Comparison of ENCODE assay signal across 8 mouse cellular contexts in genomic region chr15:82211911-82212751, GRCm38 (mm10). TPM values are rescaled to one million over a fixed set of nuclear protein-coding genes. Genes with fewer than 3 reads are reported as not detected.
DNase-seq lines count a peak whose midpoint lies in the region; ATAC-seq and TF ChIP-seq lines count a peak whose summit lies in the region.

No protein-coding gene starts in this region.

- H3K9me3 ChIP-seq in embryonic facial prominence, embryonic 13.5 days: no peaks in the 10 kb centered on the region
- no peaks in the 10 kb centered on the region for H3K9me3 ChIP-seq in intestine, embryonic 16.5 days (ENCODE audit: control insufficient read depth, low read length)

- H3K9ac ChIP-seq in embryonic facial prominence, embryonic 13.5 days: peak overlapping the region; percentile 64
- H3K9ac ChIP-seq in intestine, embryonic 16.5 days (ENCODE audit: low read depth, low read length): peak overlapping the region; percentile 48

- peak overlapping the region; percentile 6; the same call in 1 of the 2 replicates for H3K4me3 ChIP-seq in kidney, adult 2 months (ENCODE audit: insufficient read depth, low read depth, low read length)
- peak overlapping the region; percentile 50 for H3K4me3 ChIP-seq in embryonic facial prominence, embryonic 13.5 days
- peak overlapping the region; percentile 49 for H3K4me3 ChIP-seq in intestine, embryonic 16.5 days (ENCODE audit: low read length)
- no peak overlapping the region for H3K4me3 ChIP-seq in myocyte

- no peaks in the 10 kb centered on the region for H3K4me1 ChIP-seq in kidney, adult 2 months (ENCODE audit: control insufficient read depth, insufficient read depth, low read length)
- peaks cover 41% of the 10 kb centered on the region for H3K4me1 ChIP-seq in embryonic facial prominence, embryonic 13.5 days
- peaks cover 12% of the 10 kb centered on the region for H3K4me1 ChIP-seq in intestine, embryonic 16.5 days (ENCODE audit: control insufficient read depth, insufficient read depth, low read length)

- no peak for TF ChIP-seq CTCF in kidney, adult 2 months (conservative IDR thresholded peaks at IDR 0.05; ENCODE audit: insufficient read depth, insufficient read length, low read depth, low read length)

- no peak for TF ChIP-seq POLR2A in kidney, adult 2 months (IDR thresholded peaks at IDR 0.05; ENCODE audit: low read depth, low read length)
- peak; percentile 27 for TF ChIP-seq POLR2A in myocyte (IDR thresholded peaks at IDR 0.05; ENCODE audit: insufficient read length, low read depth)

- H3K27ac ChIP-seq in kidney, adult 2 months (ENCODE audit: insufficient read depth, low read depth, low read length): no peak overlapping the region
- no peak overlapping the region for H3K27ac ChIP-seq in embryonic facial prominence, embryonic 13.5 days
- no peak overlapping the region for H3K27ac ChIP-seq in intestine, embryonic 16.5 days (ENCODE audit: low read length)

- H3K27me3 ChIP-seq in kidney, adult 2 months (replicated peaks; ENCODE audit: control insufficient read depth, insufficient read depth, low read length): peaks cover 3% of the 10 kb centered on the region
- H3K27me3 ChIP-seq in embryonic facial prominence, embryonic 13.5 days: peaks cover 98% of the 10 kb centered on the region
- peaks cover 85% of the 10 kb centered on the region for H3K27me3 ChIP-seq in intestine, embryonic 16.5 days (replicated peaks; ENCODE audit: control insufficient read depth, insufficient read depth, low read length)
- H3K27me3 ChIP-seq in myocyte (ENCODE audit: control insufficient read depth, insufficient read depth, insufficient read length): peaks cover 23% of the 10 kb centered on the region

- H3K79me2 ChIP-seq in myocyte (ENCODE audit: control insufficient read depth, insufficient read depth): no peaks in the 10 kb centered on the region

- peak overlapping the region; percentile 83 for H3K4me2 ChIP-seq in embryonic facial prominence, embryonic 13.5 days
- peak overlapping the region; percentile 90 for H3K4me2 ChIP-seq in intestine, embryonic 16.5 days (ENCODE audit: low read depth, low read length)
- no peak overlapping the region for H3K4me2 ChIP-seq in myocyte (ENCODE audit: low read depth)

- no peak for ATAC-seq in embryonic facial prominence, embryonic 13.5 days (ENCODE audit: insufficient number of reproducible peaks, insufficient read depth, low FRiP score, low TSS enrichment, low read depth)
- ATAC-seq in intestine, embryonic 16.5 days: peak; percentile 49
- no peak for ATAC-seq in inflammation-experienced regulatory T-cells, adult 6 months

- peak; percentile 8 for DNase-seq in kidney, adult 2 months
- no peak for DNase-seq in kidney, postnatal 14 days
- DNase-seq in ZHBTc4 (ENCODE audit: low read depth, low spot score): peak; percentile 65
- DNase-seq in gastrocnemius, postnatal 25 days: no peak

- no peak overlapping the region for H3ac ChIP-seq in myocyte (ENCODE audit: control insufficient read depth, insufficient read length)

- no peaks in the 10 kb centered on the region for H3K36me3 ChIP-seq in kidney, adult 2 months (ENCODE audit: control insufficient read depth, insufficient read depth, low read length)
- no peaks in the 10 kb centered on the region for H3K36me3 ChIP-seq in embryonic facial prominence, embryonic 13.5 days
- no peaks in the 10 kb centered on the region for H3K36me3 ChIP-seq in intestine, embryonic 16.5 days (ENCODE audit: control insufficient read depth, insufficient read depth, low read length)
- no peaks in the 10 kb centered on the region for H3K36me3 ChIP-seq in myocyte (ENCODE audit: control insufficient read depth, insufficient read depth)

- 2% methylated on average over 112 of the region's 112 CpGs for WGBS in kidney, adult 2 months
- WGBS in embryonic facial prominence, embryonic 13.5 days: under 1% methylated on average over 101 of the region's 112 CpGs
- under 1% methylated on average over 100 of the region's 112 CpGs for WGBS in intestine, embryonic 16.5 days

TF ChIP-seq in myocyte, 11 proteins besides CTCF, POLR2A, EP300 and RAD21:
- TF ChIP-seq POLR2AphosphoS2 (IDR thresholded peaks at IDR 0.05; ENCODE audit: insufficient read length, low read depth) (no peak), USF1 (IDR thresholded peaks at IDR 0.05; ENCODE audit: low read depth) (no peak), TCF3 (IDR thresholded peaks at IDR 0.05; ENCODE audit: insufficient read length, low read depth) (no peak), MAX (IDR thresholded peaks at IDR 0.05; ENCODE audit: low read depth) (no peak), CEBPB (IDR thresholded peaks at IDR 0.05; ENCODE audit: insufficient read depth, poor library complexity, severe bottlenecking) (no peak), REST (IDR thresholded peaks at IDR 0.05; ENCODE audit: insufficient read depth, insufficient read length) (no peak), E2F4 (IDR thresholded peaks at IDR 0.05; ENCODE audit: insufficient read depth) (no peak), MYOD1 (IDR thresholded peaks at IDR 0.05; ENCODE audit: control insufficient read depth in 1 of 3, insufficient read length in 2 of 3, low read depth in 2 of 3) (no peak), SRF (IDR thresholded peaks at IDR 0.05; ENCODE audit: control insufficient read depth, insufficient read length, low read depth) (no peak), TCF12 (IDR thresholded peaks at IDR 0.05; ENCODE audit: insufficient read depth, poor library complexity, severe bottlenecking) (no peak), MYOG (IDR thresholded peaks at IDR 0.05; ENCODE audit: control insufficient read depth in 1 of 3, insufficient read depth in 1 of 3, insufficient read length in 2 of 3, low read depth in 2 of 3) (no peak)

RNA-seq across cellular contexts. Expression of gene Shisa8, which starts 0.5 kb away (rescaled TPM):
- polyA plus RNA-seq in kidney, adult 2 months (2012; rRNA removed): 0.08 and 0.09 TPM in 2 replicates
- 0.18 and 0.50 TPM in 2 replicates for polyA plus RNA-seq in embryonic facial prominence, embryonic 13.5 days (2015; fragmentation: Nextera tagmentation; extraction: Ambion mirVana)
- polyA plus RNA-seq in intestine, embryonic 16.5 days (2015; fragmentation: Nextera tagmentation; extraction: Ambion mirVana): 0.06 and 0.09 TPM in 2 replicates
- polyA plus RNA-seq in myocyte (2012; fragmentation: generic; extraction: Trizol): 0.13 TPM
- polyA plus RNA-seq in inflammation-experienced regulatory T-cells, adult 6 months (2017; shearing (Covaris generic)): not detected
- not detected for total RNA-seq in gastrocnemius, postnatal 25 days (2021)

RNA-seq across cellular contexts. Expression of gene Tnfrsf13c, which starts 12.0 kb away (rescaled TPM):
- polyA plus RNA-seq in kidney, adult 2 months (2012; rRNA removed): 0.24 and 3.5 TPM in 2 replicates
- polyA plus RNA-seq in embryonic facial prominence, embryonic 13.5 days (2015; fragmentation: Nextera tagmentation; extraction: Ambion mirVana): 0.17 TPM in 1 of 2 replicates, not detected in the other
- polyA plus RNA-seq in intestine, embryonic 16.5 days (2015; fragmentation: Nextera tagmentation; extraction: Ambion mirVana): 0.09 and 0.11 TPM in 2 replicates
- polyA plus RNA-seq in myocyte (2012; fragmentation: generic; extraction: Trizol): 0.14 TPM
- polyA plus RNA-seq in inflammation-experienced regulatory T-cells, adult 6 months (2017; shearing (Covaris generic)): 1 to 10 TPM; 2.3 to 7.1 (median 4.8) TPM
- total RNA-seq in gastrocnemius, postnatal 25 days (2021): not detected

RNA-seq across cellular contexts. Expression of gene Cenpm, which starts 32.4 kb away (rescaled TPM):
- 2.2 and 2.3 TPM in 2 replicates for polyA plus RNA-seq in kidney, adult 2 months (2012; rRNA removed)
- 61.7 and 72.7 TPM in 2 replicates for polyA plus RNA-seq in embryonic facial prominence, embryonic 13.5 days (2015; fragmentation: Nextera tagmentation; extraction: Ambion mirVana)
- polyA plus RNA-seq in intestine, embryonic 16.5 days (2015; fragmentation: Nextera tagmentation; extraction: Ambion mirVana): 36.3 and 43.6 TPM in 2 replicates
- polyA plus RNA-seq in myocyte (2012; fragmentation: generic; extraction: Trizol): 28.1 TPM
- polyA plus RNA-seq in inflammation-experienced regulatory T-cells, adult 6 months (2017; shearing (Covaris generic)): 10 to 100 TPM in 2 of 3 experiments, 1 to 10 TPM in 1; 6.0 to 56.1 (median 12.3) TPM
- total RNA-seq in gastrocnemius, postnatal 25 days (2021): under 1 TPM in 1 of 2 experiments, not detected in 1; 0.75 TPM

RNA-seq across cellular contexts. Expression of gene 1500009C09Rik, which starts 40.1 kb away (rescaled TPM):
- 0.20 TPM in 1 of 2 replicates, not detected in the other for polyA plus RNA-seq in kidney, adult 2 months (2012; rRNA removed)
- 0.17 TPM in 1 of 2 replicates, not detected in the other for polyA plus RNA-seq in embryonic facial prominence, embryonic 13.5 days (2015; fragmentation: Nextera tagmentation; extraction: Ambion mirVana)
- not detected in 2 replicates for polyA plus RNA-seq in intestine, embryonic 16.5 days (2015; fragmentation: Nextera tagmentation; extraction: Ambion mirVana)
- not detected for polyA plus RNA-seq in myocyte (2012; fragmentation: generic; extraction: Trizol)
- polyA plus RNA-seq in inflammation-experienced regulatory T-cells, adult 6 months (2017; shearing (Covaris generic)): not detected
- total RNA-seq in gastrocnemius, postnatal 25 days (2021): not detected

Comparison
In these comparisons a context has a peak if more than half of its experiments do, and no peak if none do; other contexts are left out.
1. DNase-seq: peak in kidney, adult 2 months (single experiment) and ZHBTc4 (single experiment); none in kidney, postnatal 14 days (single experiment) and gastrocnemius, postnatal 25 days (single experiment).